Mouse (Mus musculus) cerebellum, adult 2 months (tissue): ENCODE results near the gene Pdlim7. TPM values are rescaled to one million over a fixed set of nuclear protein-coding genes. Genes with fewer than 3 reads are reported as not detected.

Experiments used
- DNase-seq, 2 experiments: peaks; one replicate each; pipeline ENCODE4 v3.0.0; 2021
- H3K27ac ChIP-seq: fragments of 200-500 bp; 2 replicates; pipeline ENCODE4 v1.5.1; 2012; ENCODE audit warnings: low read length, control low read depth, inconsistent platforms; ENCODE audit not compliant: insufficient read depth
- H3K27me3 ChIP-seq: fragments of 200-500 bp; 2 replicates; pipeline ENCODE4 v1.6.1; 2012; ENCODE audit warnings: inconsistent platforms, mild to moderate bottlenecking, low read length, moderate library complexity; ENCODE audit not compliant: control insufficient read depth, insufficient read depth
- H3K4me1 ChIP-seq: fragments of 200-500 bp; 2 replicates; pipeline ENCODE4 v1.6.1; 2011; ENCODE audit warnings: low read length; ENCODE audit not compliant: control insufficient read depth, insufficient read depth
- H3K4me3 ChIP-seq: fragments of 200-500 bp; replicated peaks from 2 replicates; pipeline ENCODE3; 2011; ENCODE audit warnings: mild to moderate bottlenecking, low read depth, low read length, control low read depth; ENCODE audit not compliant: insufficient read depth
- CTCF ChIP-seq: fragments of 200-500 bp; IDR thresholded peaks from 2 replicates; pipeline ENCODE4 v1.5.1; 2011; ENCODE audit warnings: low read depth, mild to moderate bottlenecking, control low read depth, low read length, moderate library complexity, borderline replicate concordance; ENCODE audit not compliant: insufficient read depth
- POLR2A ChIP-seq: fragments of 200-500 bp; IDR thresholded peaks from 2 replicates; pipeline ENCODE4 v1.6.1; 2011; ENCODE audit warnings: low read length, control low read depth, borderline replicate concordance; ENCODE audit not compliant: insufficient read depth
- WGBS: fragments of 180-500 bp; shearing (Covaris S2); methylation state at CpG from one replicate; pipeline ENCODE4 v1.1.7; 2018; 5-methylcytosine and 5-hydroxymethylcytosine counted together
- polyA plus RNA-seq: library from polyadenylated mRNA; depleted of rRNA; stranded (reverse); fragments of >200 nt; gene quantifications from 2 replicates; pipeline ENCODE4 v1.2.3, GENCODE M21; 2012

The Pdlim7 gene
- polyA plus RNA-seq, 1 experiment: 66.8 TPM

DNA sequence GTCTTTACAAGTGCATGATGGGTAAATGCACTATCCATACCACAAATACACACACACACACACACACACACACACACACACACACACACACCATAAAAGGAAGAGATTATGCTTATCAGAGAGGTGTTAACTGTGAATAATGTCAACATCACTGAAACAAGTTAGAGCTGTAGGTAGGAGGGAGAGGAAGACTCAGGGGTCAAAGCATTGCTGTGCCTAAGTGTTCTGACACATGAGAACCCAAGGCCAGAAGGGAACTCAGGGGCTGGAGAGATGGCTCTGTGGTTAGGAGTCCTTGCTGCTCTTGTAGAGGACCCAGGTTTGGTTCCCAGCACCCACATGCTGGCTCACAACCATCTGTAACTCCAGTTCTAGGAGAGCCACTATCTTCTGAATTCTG lies 33.5 kb downstream of the Pdlim7 start:
- no peak for DNase-seq
- H3K4me1 ChIP-seq: peaks cover 4% of the 10 kb centered on the region; the same call in 1 of the 2 replicates
- TF ChIP-seq CTCF: no peak
- TF ChIP-seq POLR2A: no peak
- H3K27ac ChIP-seq: no peak overlapping the region
- H3K4me3 ChIP-seq: no peak overlapping the region
- H3K27me3 ChIP-seq: no peaks in the 10 kb centered on the region

DNA sequence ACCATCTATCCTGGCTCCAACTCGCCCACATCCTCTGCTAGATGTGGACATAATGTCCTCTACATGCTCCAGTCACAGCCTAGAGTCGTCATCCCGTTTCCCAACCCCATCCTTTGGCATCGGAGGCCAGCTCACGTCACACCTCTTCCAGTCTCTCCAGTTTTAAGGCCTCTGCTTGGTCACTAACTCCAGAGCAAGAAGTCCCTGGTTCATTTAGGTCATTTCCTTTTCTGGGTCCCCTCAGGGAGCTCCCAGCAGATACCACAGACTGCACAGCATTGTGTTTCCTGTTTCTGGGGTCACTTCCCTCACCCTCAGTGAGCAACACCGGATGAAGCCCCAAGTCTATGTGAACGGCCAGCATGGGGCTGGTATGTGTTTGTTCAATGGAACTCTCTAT lies 34.5 kb downstream of the Pdlim7 start:
- H3K27ac ChIP-seq: no peak overlapping the region
- 77% methylated on average over 7 of the region's 7 CpGs for WGBS
- DNase-seq: no peak
- H3K4me1 ChIP-seq: peaks cover 4% of the 10 kb centered on the region; the same call in 1 of the 2 replicates
- H3K4me3 ChIP-seq: no peak overlapping the region
- H3K27me3 ChIP-seq: no peaks in the 10 kb centered on the region
- TF ChIP-seq CTCF (no peak), POLR2A (no peak)

DNA sequence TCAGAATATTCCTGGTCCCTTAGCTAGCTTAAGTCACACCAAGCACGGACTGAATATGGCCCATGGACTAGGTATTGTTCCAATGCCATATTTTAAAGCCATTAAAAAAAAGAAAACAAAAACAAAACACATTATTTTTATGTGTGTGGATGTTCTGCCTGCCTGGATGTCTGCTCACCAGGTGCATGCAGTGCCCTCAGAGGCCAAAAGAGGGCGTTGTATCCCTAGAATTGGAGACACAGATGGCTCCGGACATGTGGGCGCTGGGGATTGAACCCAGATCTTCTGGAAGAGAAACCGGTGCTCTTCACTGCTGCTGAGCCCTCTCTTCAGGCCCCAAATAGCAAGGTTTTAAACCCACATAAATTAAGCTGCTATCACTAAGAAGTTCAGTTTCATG lies 35.4 kb downstream of the Pdlim7 start:
- no peak for DNase-seq
- TF ChIP-seq CTCF (peak; percentile 50; the same call in 1 of the 2 replicates), POLR2A (no peak)
- no peak overlapping the region for H3K27ac ChIP-seq

DNA sequence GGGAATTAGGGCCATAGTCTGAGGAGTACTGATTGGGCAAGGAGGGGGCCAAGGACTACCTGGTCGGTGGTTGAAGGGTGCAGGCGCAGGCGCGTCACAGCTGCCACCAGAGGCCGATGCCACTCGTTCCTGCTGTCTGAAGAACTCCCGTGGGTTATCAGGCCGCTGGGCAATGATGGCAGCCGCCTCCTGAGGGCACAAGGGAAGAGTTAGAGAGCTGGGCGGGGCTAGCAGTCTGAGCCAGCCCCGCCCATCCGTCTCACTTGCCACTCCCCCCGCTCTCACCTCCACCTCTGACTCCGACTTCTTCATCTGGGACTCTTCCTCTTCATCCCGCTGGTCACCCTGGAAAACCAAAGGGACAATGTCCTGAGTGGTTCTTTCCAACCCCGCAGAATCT lies 36.0 kb downstream of the Pdlim7 start:
- peaks cover 3% of the 10 kb centered on the region for H3K4me1 ChIP-seq
- WGBS: 86% methylated on average over 16 of the region's 16 CpGs
- H3K27ac ChIP-seq: no peak overlapping the region
- DNase-seq: no peak
- H3K4me3 ChIP-seq: no peak overlapping the region
- no peaks in the 10 kb centered on the region for H3K27me3 ChIP-seq
- TF ChIP-seq POLR2A: no peak
- TF ChIP-seq CTCF: no peak

More for the DNA sequence above, 35.4 kb downstream of the Pdlim7 start:
- no peak overlapping the region for H3K4me3 ChIP-seq
- H3K4me1 ChIP-seq: peaks cover 2% of the 10 kb centered on the region
- 64% methylated on average over 5 of the region's 5 CpGs for WGBS
- no peaks in the 10 kb centered on the region for H3K27me3 ChIP-seq

DNA sequence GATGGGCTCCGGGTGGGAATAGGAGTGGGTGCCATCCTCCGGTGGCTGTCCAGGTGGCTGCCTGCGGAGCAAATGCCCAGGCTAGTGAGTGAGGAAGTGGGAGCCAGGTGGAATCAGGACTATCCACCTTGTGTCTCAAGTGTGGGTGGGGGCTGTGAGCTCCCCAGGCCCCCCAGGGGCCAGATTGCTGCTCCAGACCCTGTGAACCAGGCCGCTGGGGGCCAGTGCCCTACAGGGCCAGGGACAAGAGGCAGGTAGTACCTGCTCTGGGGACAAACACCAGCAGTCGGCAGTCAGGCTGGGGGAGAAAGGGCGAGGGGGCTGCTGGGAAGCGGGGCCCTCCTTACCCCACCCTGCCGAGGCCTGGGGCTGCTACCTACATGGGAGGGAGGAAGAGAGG lies 37.2 kb downstream of the Pdlim7 start:
- DNase-seq: no peak
- WGBS: 94% methylated on average over 8 of the region's 8 CpGs
- Histone ChIP-seq H3K27me3 (no peaks in the 10 kb centered on the region), H3K4me1 (peaks cover 4% of the 10 kb centered on the region), H3K27ac (no peak overlapping the region), H3K4me3 (no peak overlapping the region)
- no peak for TF ChIP-seq POLR2A
- no peak for TF ChIP-seq CTCF

DNA sequence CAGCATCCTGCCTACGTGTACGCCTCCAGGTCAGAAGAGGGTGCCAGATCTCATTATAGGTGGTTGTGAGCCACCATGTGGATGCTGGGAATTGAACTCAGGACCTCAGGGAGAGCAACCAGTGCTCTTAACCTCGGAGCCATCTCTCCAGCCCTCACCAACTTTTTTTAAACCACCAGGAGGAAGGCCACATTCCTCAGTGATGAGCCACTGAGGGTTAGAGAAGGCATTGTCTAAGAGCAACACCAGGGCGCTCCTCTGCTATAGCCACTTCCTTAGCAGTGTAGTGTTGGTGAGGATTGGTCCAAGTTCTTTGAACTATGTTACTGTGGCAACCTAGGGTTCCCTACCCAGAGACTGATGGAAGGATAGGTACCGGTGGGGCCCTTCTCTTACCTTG lies 37.7 kb downstream of the Pdlim7 start:
- Histone ChIP-seq H3K4me1 (peaks cover 8% of the 10 kb centered on the region), H3K27ac (no peak overlapping the region), H3K27me3 (no peaks in the 10 kb centered on the region), H3K4me3 (no peak overlapping the region)
- TF ChIP-seq POLR2A (no peak), CTCF (no peak)
- DNase-seq: no peak
- WGBS: 92% methylated on average over 5 of the region's 5 CpGs

DNA sequence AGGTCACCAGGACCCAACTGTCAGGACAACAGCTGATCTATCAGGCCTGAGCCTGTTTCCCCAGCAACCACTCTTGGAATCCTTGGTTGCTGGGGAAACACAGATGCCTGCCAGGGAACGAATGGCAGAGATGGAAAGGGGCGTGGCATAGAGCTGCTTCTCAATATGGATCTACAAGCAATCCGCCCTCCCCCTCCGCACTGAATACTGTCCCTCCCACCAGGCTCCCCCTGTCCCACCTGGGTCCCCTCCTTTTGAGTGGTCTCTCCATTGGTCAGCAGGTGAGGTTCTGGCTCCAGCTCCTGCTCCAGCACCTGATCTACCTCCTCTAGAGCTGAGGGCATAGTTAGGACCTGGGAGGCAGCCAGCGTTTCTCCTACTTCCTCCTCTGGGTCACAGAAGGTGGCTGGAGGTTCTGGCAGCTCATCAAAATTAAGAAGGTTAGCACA lies 38.8 kb downstream of the Pdlim7 start:
- Histone ChIP-seq H3K27ac (no peak overlapping the region), H3K27me3 (no peaks in the 10 kb centered on the region), H3K4me1 (peaks cover 12% of the 10 kb centered on the region), H3K4me3 (no peak overlapping the region)
- TF ChIP-seq POLR2A (no peak), CTCF (no peak)
- peak; percentile 37 to 47 for DNase-seq
- WGBS: 24% methylated on average over 5 of the region's 5 CpGs

DNA sequence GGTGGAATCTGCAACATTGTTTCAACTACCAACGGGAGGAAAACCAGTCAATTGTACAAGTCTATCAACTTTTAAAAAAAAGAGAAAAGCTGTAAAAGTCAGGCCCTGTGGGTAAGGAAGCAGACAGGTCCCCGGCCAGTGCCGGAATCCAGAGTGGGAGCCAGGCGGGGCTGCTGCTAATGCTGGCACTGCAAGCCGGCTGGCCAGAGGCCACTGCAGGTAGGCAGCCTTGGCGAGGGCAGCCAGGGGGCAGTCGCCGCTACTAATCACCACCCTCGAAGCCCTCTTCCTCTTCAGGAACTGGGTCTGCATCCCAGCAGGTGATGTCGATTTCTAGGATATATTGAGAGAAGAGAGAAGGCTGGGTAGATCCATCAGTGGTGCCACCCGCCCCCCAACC lies 39.5 kb downstream of the Pdlim7 start:
- no peak overlapping the region for H3K4me3 ChIP-seq
- no peak overlapping the region for H3K27ac ChIP-seq
- H3K27me3 ChIP-seq: no peaks in the 10 kb centered on the region
- no peak for DNase-seq
- TF ChIP-seq CTCF: no peak
- no peak for TF ChIP-seq POLR2A
- H3K4me1 ChIP-seq: peaks cover 16% of the 10 kb centered on the region
- 33% methylated on average over 11 of the region's 11 CpGs for WGBS
